Mouse (Mus musculus) liver, embryonic 12.5 days (tissue): ENCODE data around the gene Sec61a2. TPM values are rescaled to one million over a fixed set of nuclear protein-coding genes. Genes with fewer than 3 reads are reported as not detected.

ENCODE experiments used
- ATAC-seq: fragments of 200-750 bp; cut with Nextera tagmentation; 2 replicates; pipeline ENCODE4 v1.8.0; 2017; ENCODE audit warnings: moderate number of reproducible peaks, mild to moderate bottlenecking, moderate library complexity
- H3K27ac ChIP-seq: fragments of 300-500 bp; sonication (generic); 2 replicates; pipeline ENCODE4 v1.5.1; 2016; ENCODE audit warnings: mild to moderate bottlenecking
- H3K27me3 ChIP-seq: fragments of 300-500 bp; sonication (generic); replicated peaks from 2 replicates; pipeline ENCODE4 v1.6.1; 2016; ENCODE audit warnings: mild to moderate bottlenecking, moderate library complexity
- H3K36me3 ChIP-seq: fragments of 300-500 bp; sonication (generic); 2 replicates; pipeline ENCODE4 v1.6.1; 2016; ENCODE audit warnings: mild to moderate bottlenecking, moderate library complexity
- H3K4me1 ChIP-seq: fragments of 300-500 bp; sonication (generic); 2 replicates; pipeline ENCODE4 v1.6.1; 2016
- H3K4me2 ChIP-seq: fragments of 300-500 bp; sonication (generic); 2 replicates; pipeline ENCODE4 v1.6.1; 2016; ENCODE audit warnings: mild to moderate bottlenecking, moderate library complexity
- H3K4me3 ChIP-seq: fragments of 300-500 bp; sonication (generic); 2 replicates; pipeline ENCODE4 v1.5.1; 2016; ENCODE audit warnings: mild to moderate bottlenecking, moderate library complexity
- H3K9ac ChIP-seq: fragments of 300-500 bp; sonication (generic); 2 replicates; pipeline ENCODE4 v1.6.1; 2016; ENCODE audit warnings: mild to moderate bottlenecking, moderate library complexity
- H3K9me3 ChIP-seq: fragments of 300-500 bp; sonication (generic); replicated peaks from 2 replicates; pipeline ENCODE4 v1.6.1; 2016; ENCODE audit warnings: mild to moderate bottlenecking, moderate library complexity
- WGBS: fragments of 180-500 bp; shearing (Covaris S2); methylation state at CpG from one replicate; pipeline ENCODE4 v1.1.7; 2016; ENCODE audit not compliant: insufficient replicate concordance; 5-methylcytosine and 5-hydroxymethylcytosine counted together
- polyA plus RNA-seq: library from polyadenylated mRNA; unstranded; fragments of >200 nt; fragmentation: Nextera tagmentation; extraction: Ambion mirVana; gene quantifications from 2 replicates; pipeline ENCODE4 v1.2.1, GENCODE M21; 2016

The Sec61a2 gene
- polyA plus RNA-seq, 1 experiment from 2014 or later: 24.2 TPM

- no peak for ATAC-seq
- no peak overlapping the region for H3K4me2 ChIP-seq
- H3K27me3 ChIP-seq: no peaks in the 10 kb centered on the region
- no peaks in the 10 kb centered on the region for H3K4me1 ChIP-seq
- H3K27ac ChIP-seq: no peak overlapping the region
- no peak overlapping the region for H3K9ac ChIP-seq
- WGBS: 70% methylated on average over 18 of the region's 18 CpGs
- peaks cover 11% of the 10 kb centered on the region; the same call in 1 of the 2 replicates for H3K36me3 ChIP-seq
- H3K4me3 ChIP-seq: no peak overlapping the region
- no peaks in the 10 kb centered on the region for H3K9me3 ChIP-seq
Observed at GRCm38 (mm10) chr2:5930291-5931054, 35.2 kb upstream of the Sec61a2 start.

GRCm38 (mm10) chr2:5929793-5930192, 34.6 kb upstream of the Sec61a2 start:
- Histone ChIP-seq H3K9ac (no peak overlapping the region), H3K9me3 (no peaks in the 10 kb centered on the region), H3K4me1 (no peaks in the 10 kb centered on the region), H3K36me3 (peaks cover 11% of the 10 kb centered on the region; the same call in 1 of the 2 replicates), H3K4me3 (no peak overlapping the region), H3K27me3 (no peaks in the 10 kb centered on the region), H3K27ac (no peak overlapping the region), H3K4me2 (no peak overlapping the region)
- 75% methylated on average over 5 of the region's 5 CpGs for WGBS
- ATAC-seq: no peak

GRCm38 (mm10) chr2:5927481-5927880, 32.2 kb upstream of the Sec61a2 start:
- no peak overlapping the region for H3K4me3 ChIP-seq

GRCm38 (mm10) chr2:5923786-5924185, 28.6 kb upstream of the Sec61a2 start:
- 69% methylated on average over 9 of the region's 9 CpGs for WGBS
- Histone ChIP-seq H3K4me3 (no peak overlapping the region), H3K27me3 (no peaks in the 10 kb centered on the region), H3K4me2 (no peak overlapping the region), H3K27ac (no peak overlapping the region), H3K9ac (no peak overlapping the region), H3K36me3 (peaks cover 25% of the 10 kb centered on the region), H3K9me3 (no peaks in the 10 kb centered on the region), H3K4me1 (no peaks in the 10 kb centered on the region)
- no peak for ATAC-seq

More at GRCm38 (mm10) chr2:5927481-5927880, 32.2 kb upstream of the Sec61a2 start:
- 88% methylated on average over 5 of the region's 5 CpGs for WGBS
- ATAC-seq: no peak
- Histone ChIP-seq H3K9ac (no peak overlapping the region), H3K9me3 (no peaks in the 10 kb centered on the region), H3K27me3 (no peaks in the 10 kb centered on the region), H3K36me3 (peaks cover 11% of the 10 kb centered on the region; the same call in 1 of the 2 replicates), H3K4me1 (no peaks in the 10 kb centered on the region), H3K4me2 (no peak overlapping the region), H3K27ac (no peak overlapping the region)

- Histone ChIP-seq H3K27me3 (no peaks in the 10 kb centered on the region), H3K27ac (no peak overlapping the region), H3K4me2 (no peak overlapping the region), H3K4me3 (no peak overlapping the region), H3K9me3 (no peaks in the 10 kb centered on the region), H3K9ac (no peak overlapping the region), H3K36me3 (peaks cover 17% of the 10 kb centered on the region), H3K4me1 (no peaks in the 10 kb centered on the region)
- WGBS: 78% methylated on average over 6 of the region's 6 CpGs
- ATAC-seq: no peak
Observed at GRCm38 (mm10) chr2:5922823-5923222, 27.6 kb upstream of the Sec61a2 start.

- Histone ChIP-seq H3K4me2 (no peak overlapping the region), H3K27ac (no peak overlapping the region), H3K4me1 (no peaks in the 10 kb centered on the region), H3K4me3 (no peak overlapping the region), H3K9me3 (no peaks in the 10 kb centered on the region), H3K27me3 (no peaks in the 10 kb centered on the region), H3K36me3 (peaks cover 3% of the 10 kb centered on the region; the same call in 1 of the 2 replicates), H3K9ac (no peak overlapping the region)
- WGBS: 71% methylated on average over 16 of the region's 16 CpGs
- no peak for ATAC-seq
Observed at GRCm38 (mm10) chr2:5911282-5911965, 16.2 kb upstream of the Sec61a2 start.

- H3K4me2 ChIP-seq: no peak overlapping the region
- ATAC-seq: no peak
- H3K4me1 ChIP-seq: no peaks in the 10 kb centered on the region
- no peak overlapping the region for H3K9ac ChIP-seq
- 0 out of 2 replicates have a peak, but pooled peaks cover 11% of the 10 kb centered on the region for H3K36me3 ChIP-seq
- no peak overlapping the region for H3K27ac ChIP-seq
- no peaks in the 10 kb centered on the region for H3K27me3 ChIP-seq
- no peaks in the 10 kb centered on the region for H3K9me3 ChIP-seq
- no peak overlapping the region for H3K4me3 ChIP-seq
- WGBS: 40% methylated on average over 3 of the region's 3 CpGs
Observed at GRCm38 (mm10) chr2:5906625-5907024, 11.4 kb upstream of the Sec61a2 start.

- H3K9ac ChIP-seq: no peak overlapping the region
- H3K4me1 ChIP-seq: no peaks in the 10 kb centered on the region
- 59% methylated on average over 5 of the region's 5 CpGs for WGBS
- 0 out of 2 replicates have a peak, but pooled peaks cover 11% of the 10 kb centered on the region for H3K36me3 ChIP-seq
- H3K9me3 ChIP-seq: no peaks in the 10 kb centered on the region
- H3K27me3 ChIP-seq: no peaks in the 10 kb centered on the region
- no peak for ATAC-seq
- H3K27ac ChIP-seq: no peak overlapping the region
- H3K4me2 ChIP-seq: no peak overlapping the region
- no peak overlapping the region for H3K4me3 ChIP-seq
Observed at GRCm38 (mm10) chr2:5906092-5906491, 10.9 kb upstream of the Sec61a2 start.

- H3K9ac ChIP-seq: no peak overlapping the region
- no peak for ATAC-seq
- 47% methylated on average over 5 of the region's 5 CpGs for WGBS
Observed at GRCm38 (mm10) chr2:5900145-5900544, 4.9 kb upstream of the Sec61a2 start.

GRCm38 (mm10) chr2:5894296-5894695, 936 bp downstream of the Sec61a2 start:
- peak overlapping the region; percentile 86 for H3K4me3 ChIP-seq
- H3K9ac ChIP-seq: peak overlapping the region; percentile 92
- H3K4me1 ChIP-seq: peaks cover 30% of the 10 kb centered on the region
- H3K36me3 ChIP-seq: peaks cover 38% of the 10 kb centered on the region
- H3K27ac ChIP-seq: peak overlapping the region; percentile 88
- no peak for ATAC-seq
- H3K4me2 ChIP-seq: peak overlapping the region; percentile 96
- 44% methylated on average over 11 of the region's 11 CpGs for WGBS
- no peaks in the 10 kb centered on the region for H3K9me3 ChIP-seq
- no peaks in the 10 kb centered on the region for H3K27me3 ChIP-seq

More at GRCm38 (mm10) chr2:5900145-5900544, 4.9 kb upstream of the Sec61a2 start:
- peaks cover 5% of the 10 kb centered on the region for H3K4me1 ChIP-seq
- H3K27me3 ChIP-seq: no peaks in the 10 kb centered on the region
- H3K36me3 ChIP-seq: peaks cover 18% of the 10 kb centered on the region; the same call in 1 of the 2 replicates
- no peak overlapping the region for H3K4me2 ChIP-seq
- H3K4me3 ChIP-seq: no peak overlapping the region
- no peaks in the 10 kb centered on the region for H3K9me3 ChIP-seq
- H3K27ac ChIP-seq: no peak overlapping the region

- Histone ChIP-seq H3K4me1 (peaks cover 40% of the 10 kb centered on the region), H3K9me3 (no peaks in the 10 kb centered on the region), H3K4me2 (no peak overlapping the region), H3K27me3 (no peaks in the 10 kb centered on the region), H3K4me3 (no peak overlapping the region), H3K9ac (no peak overlapping the region), H3K27ac (no peak overlapping the region), H3K36me3 (peaks cover 67% of the 10 kb centered on the region)
- ATAC-seq: no peak
- 61% methylated on average over 2 of the region's 2 CpGs for WGBS
Observed at GRCm38 (mm10) chr2:5889412-5889811, 5.8 kb downstream of the Sec61a2 start.

GRCm38 (mm10) chr2:5888865-5889264, 6.4 kb downstream of the Sec61a2 start:
- no peaks in the 10 kb centered on the region for H3K27me3 ChIP-seq
- H3K4me2 ChIP-seq: no peak overlapping the region
- no peak overlapping the region for H3K27ac ChIP-seq
- WGBS: 49% methylated on average over 5 of the region's 5 CpGs
- H3K4me3 ChIP-seq: no peak overlapping the region
- H3K9ac ChIP-seq: no peak overlapping the region
- peaks cover 36% of the 10 kb centered on the region for H3K4me1 ChIP-seq
- H3K9me3 ChIP-seq: no peaks in the 10 kb centered on the region
- peaks cover 70% of the 10 kb centered on the region for H3K36me3 ChIP-seq
- no peak for ATAC-seq
